Mouse (Mus musculus): ENCODE results near the gene Atp2a2. TPM values are rescaled to one million over a fixed set of nuclear protein-coding genes. Genes with fewer than 3 reads are reported as not detected.

Gene Atp2a2
- polyA plus RNA-seq, 1 experiment from 2014 or later, result 37.4 TPM

GRCm38 (mm10) chr5:122525238-122525931 is 23.4 kb upstream of the Atp2a2 start:
- Histone ChIP-seq H3K27ac (replicated peaks; ENCODE audit: low read depth, low read length) (no peak overlapping the region), H3K4me2 (ENCODE audit: low read depth, low read length) (no peak overlapping the region), H3K9me3 (replicated peaks; ENCODE audit: control insufficient read depth, low read length) (no peaks in the 10 kb centered on the region), H3K4me3 (ENCODE audit: low read depth, low read length) (no peak overlapping the region), H3K4me1 (ENCODE audit: control insufficient read depth, insufficient read depth, low read length) (peaks cover 13% of the 10 kb centered on the region), H3K36me3 (replicated peaks; ENCODE audit: control insufficient read depth, insufficient read depth, low read depth, low read length) (no peaks in the 10 kb centered on the region), H3K27me3 (ENCODE audit: control insufficient read depth, insufficient read depth, low read length) (no peaks in the 10 kb centered on the region), H3K9ac (replicated peaks; ENCODE audit: low read length) (no peak overlapping the region)
- 84% methylated on average over 14 of the region's 14 CpGs for WGBS
- ATAC-seq (replicated peaks; ENCODE audit: insufficient number of reproducible peaks, low FRiP score, low TSS enrichment, low read depth), result no peak
- no peak for DNase-seq (ENCODE audit: low spot score)

DNA sequence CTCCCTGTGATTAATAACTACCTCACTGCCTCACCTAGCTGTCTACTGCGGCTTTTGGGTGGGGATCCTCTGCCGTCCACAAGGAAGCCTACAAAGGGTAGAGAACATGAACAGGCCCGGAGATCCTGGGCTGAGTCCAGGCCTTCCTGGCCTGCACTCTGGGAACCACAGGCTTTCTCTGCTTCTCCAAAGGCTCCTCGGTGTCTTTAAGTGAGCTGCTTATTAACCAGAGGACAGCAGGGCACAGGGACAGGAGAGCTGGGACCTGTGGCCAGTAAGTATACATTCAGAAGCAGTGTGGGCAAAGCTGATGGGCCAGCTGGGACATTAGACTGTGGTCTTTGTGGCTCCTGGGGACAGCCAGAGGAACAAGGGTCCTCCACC is 22.8 kb upstream of the Atp2a2 start:
- no peak overlapping the region for H3K4me2 ChIP-seq (ENCODE audit: low read depth, low read length)
- no peak overlapping the region for H3K9ac ChIP-seq (replicated peaks; ENCODE audit: low read length)
- H3K9me3 ChIP-seq (replicated peaks; ENCODE audit: control insufficient read depth, low read length), result no peaks in the 10 kb centered on the region
- no peaks in the 10 kb centered on the region for H3K27me3 ChIP-seq (ENCODE audit: control insufficient read depth, insufficient read depth, low read length)
- H3K27ac ChIP-seq (replicated peaks; ENCODE audit: low read depth, low read length), result no peak overlapping the region
- peaks cover 13% of the 10 kb centered on the region for H3K4me1 ChIP-seq (ENCODE audit: control insufficient read depth, insufficient read depth, low read length)
- WGBS, result 87% methylated on average over 4 of the region's 4 CpGs
- H3K4me3 ChIP-seq (ENCODE audit: low read depth, low read length), result no peak overlapping the region
- H3K36me3 ChIP-seq (replicated peaks; ENCODE audit: control insufficient read depth, insufficient read depth, low read depth, low read length), result no peaks in the 10 kb centered on the region
- DNase-seq (ENCODE audit: low spot score) (no peak), ATAC-seq (replicated peaks; ENCODE audit: insufficient number of reproducible peaks, low FRiP score, low TSS enrichment, low read depth) (no peak)

GRCm38 (mm10) chr5:122524244-122524643 is 22.2 kb upstream of the Atp2a2 start:
- DNase-seq (ENCODE audit: low spot score), result no peak
- Histone ChIP-seq H3K36me3 (replicated peaks; ENCODE audit: control insufficient read depth, insufficient read depth, low read depth, low read length) (no peaks in the 10 kb centered on the region), H3K9ac (replicated peaks; ENCODE audit: low read length) (no peak overlapping the region), H3K4me1 (ENCODE audit: control insufficient read depth, insufficient read depth, low read length) (peaks cover 11% of the 10 kb centered on the region), H3K27me3 (ENCODE audit: control insufficient read depth, insufficient read depth, low read length) (no peaks in the 10 kb centered on the region), H3K27ac (replicated peaks; ENCODE audit: low read depth, low read length) (no peak overlapping the region), H3K9me3 (replicated peaks; ENCODE audit: control insufficient read depth, low read length) (no peaks in the 10 kb centered on the region), H3K4me2 (ENCODE audit: low read depth, low read length) (no peak overlapping the region), H3K4me3 (ENCODE audit: low read depth, low read length) (no peak overlapping the region)
- ATAC-seq (replicated peaks; ENCODE audit: insufficient number of reproducible peaks, low FRiP score, low TSS enrichment, low read depth), result no peak
- 76% methylated on average over 3 of the region's 3 CpGs for WGBS

- Histone ChIP-seq H3K4me1 (ENCODE audit: control insufficient read depth, insufficient read depth, low read length) (no peaks in the 10 kb centered on the region), H3K36me3 (replicated peaks; ENCODE audit: control insufficient read depth, insufficient read depth, low read depth, low read length) (no peaks in the 10 kb centered on the region), H3K27me3 (ENCODE audit: control insufficient read depth, insufficient read depth, low read length) (no peaks in the 10 kb centered on the region), H3K4me2 (ENCODE audit: low read depth, low read length) (no peak overlapping the region), H3K9me3 (replicated peaks; ENCODE audit: control insufficient read depth, low read length) (no peaks in the 10 kb centered on the region), H3K27ac (replicated peaks; ENCODE audit: low read depth, low read length) (no peak overlapping the region), H3K4me3 (ENCODE audit: low read depth, low read length) (no peak overlapping the region), H3K9ac (replicated peaks; ENCODE audit: low read length) (no peak overlapping the region)
- ATAC-seq (replicated peaks; ENCODE audit: insufficient number of reproducible peaks, low FRiP score, low TSS enrichment, low read depth), result no peak
- DNase-seq (ENCODE audit: low spot score), result no peak
- whole genome bisulfite sequencing, result 49% methylated on average over 3 of the region's 3 CpGs
Measured at GRCm38 (mm10) chr5:122521130-122521473, 19.1 kb upstream of the Atp2a2 start.

GRCm38 (mm10) chr5:122520254-122521129 is 18.5 kb upstream of the Atp2a2 start:
- no peaks in the 10 kb centered on the region for H3K9me3 ChIP-seq (replicated peaks; ENCODE audit: control insufficient read depth, low read length)
- DNase-seq (ENCODE audit: low spot score) (no peak), ATAC-seq (replicated peaks; ENCODE audit: insufficient number of reproducible peaks, low FRiP score, low TSS enrichment, low read depth) (no peak)
- no peak overlapping the region for H3K4me2 ChIP-seq (ENCODE audit: low read depth, low read length)
- WGBS, result 64% methylated on average over 23 of the region's 23 CpGs
- no peak overlapping the region for H3K27ac ChIP-seq (replicated peaks; ENCODE audit: low read depth, low read length)
- no peaks in the 10 kb centered on the region for H3K4me1 ChIP-seq (ENCODE audit: control insufficient read depth, insufficient read depth, low read length)
- H3K9ac ChIP-seq (replicated peaks; ENCODE audit: low read length), result no peak overlapping the region
- no peak overlapping the region for H3K4me3 ChIP-seq (ENCODE audit: low read depth, low read length)
- no peaks in the 10 kb centered on the region for H3K27me3 ChIP-seq (ENCODE audit: control insufficient read depth, insufficient read depth, low read length)
- H3K36me3 ChIP-seq (replicated peaks; ENCODE audit: control insufficient read depth, insufficient read depth, low read depth, low read length), result no peaks in the 10 kb centered on the region

DNA sequence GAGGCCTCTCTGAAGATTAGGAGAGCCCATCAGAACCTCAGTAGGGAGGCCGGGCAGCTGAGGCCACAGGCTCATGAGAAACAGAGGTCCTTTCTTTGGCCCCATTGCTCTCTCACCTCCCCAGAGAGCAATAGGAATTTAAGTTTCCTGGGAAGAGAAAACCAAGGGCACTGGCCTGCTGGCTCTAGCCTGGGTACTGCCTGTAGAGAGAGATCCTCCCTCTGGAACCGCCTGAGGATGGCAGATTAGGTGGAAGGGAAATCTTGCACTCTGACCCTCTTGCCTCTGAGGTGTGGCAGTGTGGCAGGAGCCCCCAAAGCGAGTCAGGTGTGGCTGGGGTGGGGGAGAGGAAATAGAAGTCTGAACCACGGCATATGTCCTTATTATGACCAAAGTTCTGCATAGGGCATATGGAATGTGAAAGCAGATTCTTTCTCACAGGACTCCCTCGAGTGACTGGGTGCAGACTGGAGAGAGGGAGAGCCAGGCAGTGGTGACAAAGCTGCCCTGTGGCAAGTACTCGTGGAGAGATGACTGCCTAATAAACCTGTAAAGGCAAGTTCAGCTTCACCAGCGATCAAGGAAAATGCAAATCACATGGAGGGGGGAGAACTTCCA is 17.1 kb upstream of the Atp2a2 start:
- no peak overlapping the region for H3K27ac ChIP-seq (replicated peaks; ENCODE audit: low read depth, low read length)
- no peaks in the 10 kb centered on the region for H3K9me3 ChIP-seq (replicated peaks; ENCODE audit: control insufficient read depth, low read length)
- no peaks in the 10 kb centered on the region for H3K36me3 ChIP-seq (replicated peaks; ENCODE audit: control insufficient read depth, insufficient read depth, low read depth, low read length)
- H3K9ac ChIP-seq (replicated peaks; ENCODE audit: low read length), result no peak overlapping the region
- H3K4me1 ChIP-seq (ENCODE audit: control insufficient read depth, insufficient read depth, low read length), result no peaks in the 10 kb centered on the region
- H3K4me3 ChIP-seq (ENCODE audit: low read depth, low read length), result no peak overlapping the region
- 51% methylated on average over 7 of the region's 7 CpGs for WGBS
- ATAC-seq (replicated peaks; ENCODE audit: insufficient number of reproducible peaks, low FRiP score, low TSS enrichment, low read depth) (no peak), DNase-seq (ENCODE audit: low spot score) (no peak)
- no peaks in the 10 kb centered on the region for H3K27me3 ChIP-seq (ENCODE audit: control insufficient read depth, insufficient read depth, low read length)
- H3K4me2 ChIP-seq (ENCODE audit: low read depth, low read length), result no peak overlapping the region

GRCm38 (mm10) chr5:122518247-122518646 is 16.2 kb upstream of the Atp2a2 start:
- ATAC-seq (replicated peaks; ENCODE audit: insufficient number of reproducible peaks, low FRiP score, low TSS enrichment, low read depth) (no peak), DNase-seq (ENCODE audit: low spot score) (no peak)
- Histone ChIP-seq H3K36me3 (replicated peaks; ENCODE audit: control insufficient read depth, insufficient read depth, low read depth, low read length) (no peaks in the 10 kb centered on the region), H3K4me2 (ENCODE audit: low read depth, low read length) (no peak overlapping the region), H3K27ac (replicated peaks; ENCODE audit: low read depth, low read length) (no peak overlapping the region), H3K9me3 (replicated peaks; ENCODE audit: control insufficient read depth, low read length) (no peaks in the 10 kb centered on the region), H3K9ac (replicated peaks; ENCODE audit: low read length) (no peak overlapping the region), H3K4me1 (ENCODE audit: control insufficient read depth, insufficient read depth, low read length) (no peaks in the 10 kb centered on the region), H3K27me3 (ENCODE audit: control insufficient read depth, insufficient read depth, low read length) (no peaks in the 10 kb centered on the region; the same call in 1 of the 2 replicates), H3K4me3 (ENCODE audit: low read depth, low read length) (no peak overlapping the region)
- 28% methylated on average over 8 of the region's 8 CpGs for WGBS

- DNase-seq (ENCODE audit: low spot score) (no peak), ATAC-seq (replicated peaks; ENCODE audit: insufficient number of reproducible peaks, low FRiP score, low TSS enrichment, low read depth) (no peak)
- H3K4me3 ChIP-seq (ENCODE audit: low read depth, low read length), result no peak overlapping the region
- H3K9ac ChIP-seq (replicated peaks; ENCODE audit: low read length), result no peak overlapping the region
- WGBS, result 81% methylated on average over 5 of the region's 5 CpGs
- H3K36me3 ChIP-seq (replicated peaks; ENCODE audit: control insufficient read depth, insufficient read depth, low read depth, low read length), result no peaks in the 10 kb centered on the region
- H3K4me2 ChIP-seq (ENCODE audit: low read depth, low read length), result no peak overlapping the region
- H3K9me3 ChIP-seq (replicated peaks; ENCODE audit: control insufficient read depth, low read length), result no peaks in the 10 kb centered on the region
- no peak overlapping the region for H3K27ac ChIP-seq (replicated peaks; ENCODE audit: low read depth, low read length)
- H3K27me3 ChIP-seq (ENCODE audit: control insufficient read depth, insufficient read depth, low read length), result no peaks in the 10 kb centered on the region; the same call in 1 of the 2 replicates
- H3K4me1 ChIP-seq (ENCODE audit: control insufficient read depth, insufficient read depth, low read length), result no peaks in the 10 kb centered on the region
Measured at GRCm38 (mm10) chr5:122516901-122517300, 14.9 kb upstream of the Atp2a2 start.
